Mouse (Mus musculus) gastrocnemius, postnatal 10 days (tissue): ENCODE measurements around the gene Tfdp1. TPM values are rescaled to one million over a fixed set of nuclear protein-coding genes. Genes with fewer than 3 reads are reported as not detected.

ENCODE experiments used
- DNase-seq: peaks from one replicate; pipeline ENCODE4 v3.0.0; 2021; ENCODE audit warnings: mixed read lengths
- total RNA-seq, 2 experiments: library from RNA; stranded (reverse); gene quantifications; 2 replicates each; pipeline ENCODE4 v1.2.3; 2021

Tfdp1 gene
- total RNA-seq, 2 experiments from 2014 or later = 45.1 to 48.4 TPM

GRCm38 (mm10) chr8:13352601-13353000, 14.1 kb downstream of the Tfdp1 start:
- no peak for DNase-seq

- DNase-seq = no peak
Measured at GRCm38 (mm10) chr8:13353155-13353833, 14.7 kb downstream of the Tfdp1 start.

- no peak for DNase-seq
Measured at GRCm38 (mm10) chr8:13353883-13354282, 15.3 kb downstream of the Tfdp1 start.

GRCm38 (mm10) chr8:13356221-13356620, 17.7 kb downstream of the Tfdp1 start:
- no peak for DNase-seq

- no peak for DNase-seq
Measured at GRCm38 (mm10) chr8:13356681-13357080, 18.1 kb downstream of the Tfdp1 start.

GRCm38 (mm10) chr8:13360213-13360612, 21.7 kb downstream of the Tfdp1 start:
- no peak for DNase-seq

- DNase-seq = no peak
Measured at GRCm38 (mm10) chr8:13361865-13362264, 23.3 kb downstream of the Tfdp1 start.

GRCm38 (mm10) chr8:13373151-13373662, 34.7 kb downstream of the Tfdp1 start:
- no peak for DNase-seq

- DNase-seq = no peak
Measured at GRCm38 (mm10) chr8:13381630-13382029, 43.1 kb downstream of the Tfdp1 start.

- DNase-seq = no peak
Measured at GRCm38 (mm10) chr8:13382536-13382935, 44.0 kb downstream of the Tfdp1 start.

- DNase-seq = no peak
Measured at GRCm38 (mm10) chr8:13382999-13383398, 44.4 kb downstream of the Tfdp1 start.

- DNase-seq = no peak
Measured at GRCm38 (mm10) chr8:13386366-13386765, 47.8 kb downstream of the Tfdp1 start.

GRCm38 (mm10) chr8:13387728-13388127, 49.2 kb downstream of the Tfdp1 start:
- DNase-seq = no peak

- DNase-seq = no peak
Measured at GRCm38 (mm10) chr8:13388744-13389143, 50.2 kb downstream of the Tfdp1 start.

- no peak for DNase-seq
Measured at GRCm38 (mm10) chr8:13393869-13394268, 55.3 kb downstream of the Tfdp1 start.

GRCm38 (mm10) chr8:13396725-13397124, 58.2 kb downstream of the Tfdp1 start, which contains the start of gene Atp4b:
Gene Atp4b (minus strand): TSS chr8:13396825.
- no peak for DNase-seq

- no peak for DNase-seq
Measured at GRCm38 (mm10) chr8:13403517-13403916, 65.0 kb downstream of the Tfdp1 start.

GRCm38 (mm10) chr8:13404666-13405131, 66.1 kb downstream of the Tfdp1 start, which contains the start of gene Grk1:
Gene Grk1 (plus strand): TSS chr8:13405081.
- no peak for DNase-seq

- DNase-seq = no peak
Measured at GRCm38 (mm10) chr8:13406011-13406410, 67.5 kb downstream of the Tfdp1 start.

GRCm38 (mm10) chr8:13411597-13411996, 73.0 kb downstream of the Tfdp1 start:
- peak; percentile 75 for DNase-seq

- peak; percentile 71 for DNase-seq
Measured at GRCm38 (mm10) chr8:13412891-13413558, 74.5 kb downstream of the Tfdp1 start.

- no peak for DNase-seq
Measured at GRCm38 (mm10) chr8:13413823-13414390, 75.4 kb downstream of the Tfdp1 start.

- no peak for DNase-seq
Measured at GRCm38 (mm10) chr8:13415879-13416278, 77.3 kb downstream of the Tfdp1 start.
